Mouse (Mus musculus): ENCODE results near the gene Acan. TPM values are rescaled to one million over a fixed set of nuclear protein-coding genes. Genes with fewer than 3 reads are reported as not detected.

The Acan gene
- polyA plus RNA-seq (2012; rRNA removed): not detected in 2 replicates

GRCm38 (mm10) chr7:79053383-79053889, at the start of gene Acan:
Gene Acan (plus strand): TSS chr7:79053483.

GRCm38 (mm10) chr7:79130843-79131444, 77.7 kb downstream of the Acan start, which contains the start of gene Hapln3:
Gene Hapln3 (minus strand): TSS chr7:79131018.

DNA sequence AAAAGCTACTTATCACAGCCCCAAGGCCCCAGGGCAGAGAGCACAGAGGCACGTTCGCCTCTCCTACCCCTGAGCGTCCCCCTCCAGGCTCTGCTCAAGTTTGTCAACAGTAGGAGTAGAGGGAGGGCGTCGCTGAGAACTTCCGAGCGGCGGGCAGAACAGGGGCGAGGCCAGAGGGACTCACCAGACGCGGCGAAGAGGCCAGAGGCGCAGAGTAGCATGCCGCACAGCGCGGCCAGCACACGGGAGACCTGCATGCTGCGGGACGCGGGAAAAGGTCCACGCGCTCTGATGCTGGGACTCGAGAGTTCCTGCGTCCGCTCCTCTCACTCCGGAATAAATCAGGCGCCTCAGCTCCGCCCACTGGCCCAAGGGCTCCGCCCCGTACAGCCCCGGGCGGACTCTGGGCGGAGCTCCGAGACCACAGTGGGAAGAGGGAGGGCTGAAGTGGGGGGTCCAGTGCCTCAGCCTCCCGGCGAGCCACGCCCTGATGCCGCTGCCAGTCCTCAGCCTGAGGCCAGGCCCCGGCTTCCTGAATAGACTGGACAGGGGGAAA, 95.5 kb downstream of the Acan start, which contains the start of gene Mfge8:
Mfge8 (minus strand) TSS at position 350 of the 556 bp plus-strand sequence.

Other genes starting within 250 kb of the Acan start
- gene Det1, start 206.2 kb upstream of the Acan start, polyA plus RNA-seq (2012; rRNA removed): 4.9 and 6.1 TPM in 2 replicates
- gene Aen, start 157.6 kb upstream of the Acan start, polyA plus RNA-seq (2012; rRNA removed): 7.3 and 7.4 TPM in 2 replicates
- 16.7 and 20.6 TPM in 2 replicates for gene Isg20, start 140.1 kb upstream of the Acan start, polyA plus RNA-seq (2012; rRNA removed)
- 0.13 and 0.17 TPM in 2 replicates for gene Hapln3, start 77.5 kb downstream of the Acan start, polyA plus RNA-seq (2012; rRNA removed)
- 147 and 197 TPM in 2 replicates for gene Mfge8, start 95.6 kb downstream of the Acan start, polyA plus RNA-seq (2012; rRNA removed)
- 22.7 and 33.5 TPM in 2 replicates for gene Abhd2, start 219.7 kb downstream of the Acan start, polyA plus RNA-seq (2012; rRNA removed)

Measured in stomach, adult 2 months (tissue).